Comparison of ENCODE assay signal across 7 mouse cellular contexts in the genomic region with DNA sequence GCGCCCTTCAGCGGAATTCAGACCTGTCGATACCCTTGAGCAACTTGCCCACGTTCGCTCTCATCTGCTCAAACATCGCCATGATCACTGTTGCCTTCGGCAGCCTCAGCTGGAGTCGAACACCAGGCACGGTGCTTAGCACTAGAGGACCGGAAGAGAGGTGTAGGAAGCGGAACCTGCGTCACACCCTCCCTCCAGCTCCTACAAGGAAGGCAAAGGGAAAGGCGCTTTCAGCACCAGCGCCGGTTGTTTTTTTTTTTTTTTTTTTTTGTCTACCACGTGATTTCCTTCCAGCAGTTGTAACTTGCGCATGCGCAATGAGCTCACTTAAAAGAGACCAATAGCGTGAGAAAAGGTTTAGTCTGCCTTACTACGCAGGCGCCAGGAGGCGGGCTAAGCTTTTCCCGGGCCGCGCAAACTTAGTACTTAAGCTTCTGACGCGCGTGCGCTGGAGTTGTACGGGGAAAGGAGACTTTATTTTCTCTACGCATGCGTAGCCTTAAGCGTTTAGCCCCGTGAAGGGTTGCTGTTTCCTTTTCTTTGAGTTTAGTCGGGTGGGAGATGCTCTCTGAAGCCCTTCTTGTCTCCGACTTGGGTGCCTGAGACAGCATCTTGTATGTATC. TPM values are rescaled to one million over a fixed set of nuclear protein-coding genes. Genes with fewer than 3 reads are reported as not detected.
A peak's percentile ranks its signal among the peaks of the same experiment; 100 is the strongest.
DNase-seq lines count a peak whose midpoint lies in the region; ATAC-seq lines count a peak whose summit lies in the region.

A gene (minus strand): TSS at position 214 of the 623 bp plus-strand sequence.
A gene (plus strand): TSS at position 400 of the 623 bp plus-strand sequence.

- WGBS in intestine, embryonic 15.5 days: under 1% methylated on average over 36 of the region's 36 CpGs
- WGBS in midbrain, embryonic 10.5 days: under 1% methylated on average over 36 of the region's 36 CpGs

- H3K27me3 ChIP-seq in intestine, embryonic 15.5 days (replicated peaks): no peaks in the 10 kb centered on the region
- no peaks in the 10 kb centered on the region for H3K27me3 ChIP-seq in midbrain, embryonic 10.5 days (ENCODE audit: low read depth, poor library complexity, severe bottlenecking)

- peaks cover 14% of the 10 kb centered on the region for H3K4me1 ChIP-seq in intestine, embryonic 15.5 days (replicated peaks)
- H3K4me1 ChIP-seq in midbrain, embryonic 10.5 days: peaks cover 28% of the 10 kb centered on the region

- peak within 1 kb of the TSS; percentile 68 for H3K9ac ChIP-seq in intestine, embryonic 15.5 days

- peak; percentile 97 for ATAC-seq in intestine, embryonic 15.5 days

- H3K4me3 ChIP-seq in intestine, embryonic 15.5 days (replicated peaks): peak within 1 kb of the TSS; percentile 69
- H3K4me3 ChIP-seq in midbrain, embryonic 10.5 days: peak within 1 kb of the TSS; percentile 88

- peak within 1 kb of the TSS; percentile 89 for H3K4me2 ChIP-seq in intestine, embryonic 15.5 days (replicated peaks)

- no peaks in the 10 kb centered on the region for H3K9me3 ChIP-seq in intestine, embryonic 15.5 days
- no peaks in the 10 kb centered on the region for H3K9me3 ChIP-seq in midbrain, embryonic 10.5 days (replicated peaks)

- peak within 1 kb of the TSS; percentile 84 for H3K27ac ChIP-seq in intestine, embryonic 15.5 days
- peak within 1 kb of the TSS; percentile 87 for H3K27ac ChIP-seq in midbrain, embryonic 10.5 days (replicated peaks)

- DNase-seq in adrenal gland, adult 2 months: peak; percentile 97
- DNase-seq in embryo, embryonic 11.5 days (ENCODE audit: low read depth, low spot score): peak; percentile 99
- DNase-seq in gastrocnemius, postnatal 36 days: peak; percentile 92 to 95
- peak; percentile 99 to 100 for DNase-seq in left cerebral cortex, postnatal 25 days (ENCODE audit: low spot score in 2 of 2)
- DNase-seq in midbrain, embryonic 10.5 days (ENCODE audit: low spot score): peak; percentile 96
- DNase-seq in right cerebral cortex, postnatal 4 days: peak; percentile 96

- intact Hi-C loops in gastrocnemius, postnatal 36 days (cut with DNase I): loop anchor here (10.0 kb wide), 1 partner anchor 313 kb away; no protein-coding TSS in a partner anchor
- intact Hi-C loops in left cerebral cortex, postnatal 25 days (cut with DNase I): loop anchor here (1.0 kb wide), 1 partner anchor 215 kb away; a partner anchor contains a TSS

- peaks cover 20% of the 10 kb centered on the region for H3K36me3 ChIP-seq in intestine, embryonic 15.5 days
- H3K36me3 ChIP-seq in midbrain, embryonic 10.5 days: peaks cover 34% of the 10 kb centered on the region

RNA-seq across cellular contexts. Expression of the first gene that starts in this region (rescaled TPM):
- 100 to 1,000 TPM; 259 to 280 TPM for total RNA-seq in adrenal gland, adult 2 months (2021)
- polyA plus RNA-seq in adrenal gland, adult 2 months (2012; rRNA removed): 118 and 138 TPM in 2 replicates
- total RNA-seq in gastrocnemius, postnatal 36 days (2021): 100 to 1,000 TPM; 119 to 125 TPM
- polyA plus RNA-seq in intestine, embryonic 15.5 days (2015; fragmentation: Nextera tagmentation; extraction: Ambion mirVana): 359 and 375 TPM in 2 replicates
- total RNA-seq in left cerebral cortex, postnatal 25 days (2021): 100 to 1,000 TPM; 175 to 185 TPM
- polyA plus RNA-seq in midbrain, embryonic 10.5 days (2016; fragmentation: Nextera tagmentation; extraction: Ambion mirVana): 402 and 429 TPM in 2 replicates

RNA-seq across cellular contexts. Expression of the second gene that starts in this region (rescaled TPM):
- total RNA-seq in adrenal gland, adult 2 months (2021): 1 to 10 TPM in 1 of 2 experiments, under 1 TPM in 1; 0.37 to 1.3 TPM
- polyA plus RNA-seq in adrenal gland, adult 2 months (2012; rRNA removed): 2.2 TPM in 2 replicates
- under 1 TPM; 0.27 to 0.46 TPM for total RNA-seq in gastrocnemius, postnatal 36 days (2021)
- polyA plus RNA-seq in intestine, embryonic 15.5 days (2015; fragmentation: Nextera tagmentation; extraction: Ambion mirVana): 6.3 and 7.7 TPM in 2 replicates
- 1 to 10 TPM; 1.7 to 1.8 TPM for total RNA-seq in left cerebral cortex, postnatal 25 days (2021)
- 7.9 and 11.4 TPM in 2 replicates for polyA plus RNA-seq in midbrain, embryonic 10.5 days (2016; fragmentation: Nextera tagmentation; extraction: Ambion mirVana)

Comparison
In these comparisons a context has a peak if more than half of its experiments do, and no peak if none do; other contexts are left out.
1. Peak in every context shown above with its lines: DNase-seq, ATAC-seq, H3K4me3 ChIP-seq and H3K27ac ChIP-seq.